Mouse (Mus musculus): ENCODE data around the gene Phxr2. TPM values are rescaled to one million over a fixed set of nuclear protein-coding genes. Genes with fewer than 3 reads are reported as not detected.

The Phxr2 gene
- polyA plus RNA-seq, 1 experiment, result not detected

DNA sequence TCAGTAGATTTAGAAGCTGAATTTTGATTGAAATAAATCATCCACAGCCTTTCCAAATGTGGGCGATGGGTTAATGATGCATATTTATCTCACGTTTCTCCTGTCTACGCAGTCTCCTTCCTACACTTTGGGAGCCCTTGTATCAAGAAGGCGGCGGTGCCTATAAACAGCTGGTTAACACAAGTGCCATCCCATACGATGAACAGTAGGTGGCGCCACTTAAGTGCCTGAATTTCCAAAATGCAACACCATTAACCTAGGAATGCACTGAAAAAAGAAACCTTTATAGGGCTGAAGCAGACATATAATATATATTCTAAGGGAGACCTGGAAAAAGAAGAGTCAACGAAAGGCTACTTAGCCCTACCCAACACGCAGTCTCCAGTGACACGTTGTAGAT, 28.8 kb downstream of the Phxr2 start:
- TF ChIP-seq POLR2A (IDR thresholded peaks at IDR 0.05; ENCODE audit: low read depth, low read length) (no peak), CTCF (conservative IDR thresholded peaks at IDR 0.05; ENCODE audit: insufficient read depth, insufficient read length, low read depth, low read length) (peak; percentile 67)

DNA sequence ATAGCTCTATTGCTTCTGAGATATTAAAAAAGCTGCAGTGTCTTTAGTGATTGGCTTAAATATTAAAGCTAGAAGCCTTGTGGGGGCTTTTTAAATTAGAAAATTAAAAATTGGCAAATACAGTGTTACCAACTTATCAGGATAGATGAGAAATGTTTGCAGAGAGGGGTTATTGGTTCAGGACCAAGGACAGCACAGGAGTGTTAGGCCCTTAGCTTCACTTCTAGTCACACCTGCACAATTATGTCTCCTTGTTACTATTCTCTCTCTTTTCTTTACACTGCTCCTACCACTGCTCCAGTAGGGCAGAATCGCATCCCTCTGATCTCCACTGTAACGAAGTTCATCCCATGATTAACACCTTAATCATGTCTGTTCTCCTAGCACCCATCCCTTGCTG, 31.0 kb downstream of the Phxr2 start:
- Histone ChIP-seq H3K36me3 (ENCODE audit: control insufficient read depth, insufficient read depth, low read length) (no peaks in the 10 kb centered on the region), H3K27me3 (replicated peaks; ENCODE audit: control insufficient read depth, insufficient read depth, low read length) (no peaks in the 10 kb centered on the region), H3K27ac (ENCODE audit: insufficient read depth, low read depth, low read length) (no peak overlapping the region), H3K4me3 (ENCODE audit: insufficient read depth, low read depth, low read length) (no peak overlapping the region), H3K4me1 (ENCODE audit: control insufficient read depth, insufficient read depth, low read length) (no peaks in the 10 kb centered on the region)
- WGBS, result 72% methylated on average over 2 of the region's 2 CpGs
- no peak for DNase-seq
- no peak for TF ChIP-seq POLR2A (IDR thresholded peaks at IDR 0.05; ENCODE audit: low read depth, low read length)
- no peak for TF ChIP-seq CTCF (conservative IDR thresholded peaks at IDR 0.05; ENCODE audit: insufficient read depth, insufficient read length, low read depth, low read length)

More for the DNA sequence above, 28.8 kb downstream of the Phxr2 start:
- Histone ChIP-seq H3K36me3 (ENCODE audit: control insufficient read depth, insufficient read depth, low read length) (no peaks in the 10 kb centered on the region), H3K4me3 (ENCODE audit: insufficient read depth, low read depth, low read length) (no peak overlapping the region), H3K27me3 (replicated peaks; ENCODE audit: control insufficient read depth, insufficient read depth, low read length) (no peaks in the 10 kb centered on the region), H3K27ac (ENCODE audit: insufficient read depth, low read depth, low read length) (no peak overlapping the region), H3K4me1 (ENCODE audit: control insufficient read depth, insufficient read depth, low read length) (no peaks in the 10 kb centered on the region)
- peak; percentile 51 for DNase-seq
- 50% methylated on average over 10 of the region's 10 CpGs for WGBS

DNA sequence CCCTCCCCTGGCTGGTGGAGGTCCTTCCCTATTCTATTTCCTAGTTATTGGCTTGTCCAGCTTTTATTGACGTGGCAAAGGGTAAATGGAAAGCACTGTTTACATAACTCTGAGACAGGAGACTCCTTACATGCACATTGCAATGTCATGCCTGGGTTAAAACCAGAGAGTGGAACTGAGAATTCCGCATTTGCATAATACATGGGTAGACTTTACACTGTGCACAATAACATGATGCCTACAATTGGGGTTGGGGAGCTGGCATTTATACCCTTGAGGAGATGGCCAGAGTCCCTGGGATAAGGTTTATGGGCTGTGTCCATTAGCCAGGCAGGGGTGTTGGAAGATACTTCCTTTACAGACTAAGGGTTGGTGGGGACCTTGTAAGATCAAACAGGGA, 32.8 kb downstream of the Phxr2 start:
- no peaks in the 10 kb centered on the region for H3K4me1 ChIP-seq (ENCODE audit: control insufficient read depth, insufficient read depth, low read length)
- no peak for DNase-seq
- whole genome bisulfite sequencing, result 63% methylated on average over 2 of the region's 2 CpGs
- TF ChIP-seq POLR2A (IDR thresholded peaks at IDR 0.05; ENCODE audit: low read depth, low read length) (no peak), CTCF (conservative IDR thresholded peaks at IDR 0.05; ENCODE audit: insufficient read depth, insufficient read length, low read depth, low read length) (no peak)
- H3K27me3 ChIP-seq (replicated peaks; ENCODE audit: control insufficient read depth, insufficient read depth, low read length), result no peaks in the 10 kb centered on the region
- no peak overlapping the region for H3K27ac ChIP-seq (ENCODE audit: insufficient read depth, low read depth, low read length)
- H3K4me3 ChIP-seq (ENCODE audit: insufficient read depth, low read depth, low read length), result no peak overlapping the region
- H3K36me3 ChIP-seq (ENCODE audit: control insufficient read depth, insufficient read depth, low read length), result no peaks in the 10 kb centered on the region

DNA sequence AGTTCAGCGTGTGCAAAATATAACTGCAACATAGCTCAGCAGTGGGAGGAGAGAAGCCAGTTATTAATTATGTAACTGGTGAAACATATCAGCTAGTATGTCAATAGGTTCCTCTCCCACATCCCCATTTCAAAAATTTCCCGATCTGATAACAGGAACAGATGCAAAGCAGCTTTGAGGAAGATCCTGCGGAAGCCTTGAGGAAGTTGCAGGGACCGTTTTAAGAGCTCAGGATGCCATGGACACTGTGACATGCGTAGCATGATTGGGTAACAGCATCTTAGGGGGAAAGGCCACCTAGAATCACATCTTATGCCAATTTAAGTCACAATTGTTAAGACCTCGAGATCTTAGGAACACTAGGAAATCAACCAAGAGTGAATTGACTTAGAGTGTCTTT, 36.2 kb downstream of the Phxr2 start:
- TF ChIP-seq CTCF (conservative IDR thresholded peaks at IDR 0.05; ENCODE audit: insufficient read depth, insufficient read length, low read depth, low read length) (no peak), POLR2A (IDR thresholded peaks at IDR 0.05; ENCODE audit: low read depth, low read length) (no peak)

DNA sequence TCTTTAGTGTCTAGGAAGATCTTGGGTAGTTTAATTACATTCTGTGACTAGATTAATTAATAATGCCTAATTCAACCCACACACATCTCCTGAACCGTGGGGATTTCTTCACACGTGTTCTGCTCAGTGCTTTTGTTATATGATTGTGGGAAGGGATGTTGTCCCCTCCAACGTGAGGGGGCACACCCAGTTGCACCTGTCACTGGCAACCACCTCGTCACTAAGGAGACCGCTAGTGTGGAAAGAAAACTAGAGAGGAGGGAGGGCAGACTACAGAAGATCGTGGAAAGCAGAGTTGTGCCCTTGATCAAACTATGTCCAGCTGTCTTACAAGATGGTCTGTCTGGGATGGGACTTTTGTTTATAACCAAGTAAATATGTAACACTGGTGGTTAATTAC, 40.1 kb downstream of the Phxr2 start:
- WGBS, result 46% methylated on average over 6 of the region's 6 CpGs
- DNase-seq, result no peak
- Histone ChIP-seq H3K27ac (ENCODE audit: insufficient read depth, low read depth, low read length) (no peak overlapping the region), H3K36me3 (ENCODE audit: control insufficient read depth, insufficient read depth, low read length) (no peaks in the 10 kb centered on the region), H3K4me3 (ENCODE audit: insufficient read depth, low read depth, low read length) (no peak overlapping the region), H3K27me3 (replicated peaks; ENCODE audit: control insufficient read depth, insufficient read depth, low read length) (no peaks in the 10 kb centered on the region), H3K4me1 (ENCODE audit: control insufficient read depth, insufficient read depth, low read length) (peaks cover 2% of the 10 kb centered on the region; the same call in 1 of the 2 replicates)
- no peak for TF ChIP-seq CTCF (conservative IDR thresholded peaks at IDR 0.05; ENCODE audit: insufficient read depth, insufficient read length, low read depth, low read length)
- TF ChIP-seq POLR2A (IDR thresholded peaks at IDR 0.05; ENCODE audit: low read depth, low read length), result no peak

More for the DNA sequence above, 36.2 kb downstream of the Phxr2 start:
- no peaks in the 10 kb centered on the region for H3K27me3 ChIP-seq (replicated peaks; ENCODE audit: control insufficient read depth, insufficient read depth, low read length)
- WGBS, result 67% methylated on average over 6 of the region's 6 CpGs
- no peak for DNase-seq
- no peak overlapping the region for H3K27ac ChIP-seq (ENCODE audit: insufficient read depth, low read depth, low read length)
- H3K36me3 ChIP-seq (ENCODE audit: control insufficient read depth, insufficient read depth, low read length), result no peaks in the 10 kb centered on the region
- H3K4me3 ChIP-seq (ENCODE audit: insufficient read depth, low read depth, low read length), result no peak overlapping the region
- H3K4me1 ChIP-seq (ENCODE audit: control insufficient read depth, insufficient read depth, low read length), result no peaks in the 10 kb centered on the region

DNA sequence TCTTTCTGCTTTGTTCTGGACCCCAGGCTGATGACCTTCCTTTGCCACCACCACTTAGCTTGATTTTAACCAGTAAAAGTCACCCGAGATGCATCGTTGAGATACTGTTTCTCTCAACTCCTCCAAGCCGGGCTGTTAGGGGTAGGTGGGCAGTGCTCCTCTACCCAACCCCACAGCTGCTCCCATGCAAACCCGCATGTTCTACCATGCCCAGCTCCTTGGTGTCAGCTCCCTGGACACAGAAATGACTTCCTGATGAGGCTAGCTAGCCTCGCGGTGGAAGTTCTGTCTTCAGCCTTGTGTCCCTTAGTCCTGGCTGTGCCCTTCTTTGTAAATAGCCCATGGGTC, 40.9 kb downstream of the Phxr2 start:
- no peak for DNase-seq
- Histone ChIP-seq H3K27me3 (replicated peaks; ENCODE audit: control insufficient read depth, insufficient read depth, low read length) (no peaks in the 10 kb centered on the region), H3K4me3 (ENCODE audit: insufficient read depth, low read depth, low read length) (no peak overlapping the region), H3K27ac (ENCODE audit: insufficient read depth, low read depth, low read length) (no peak overlapping the region), H3K4me1 (ENCODE audit: control insufficient read depth, insufficient read depth, low read length) (peaks cover 2% of the 10 kb centered on the region; the same call in 1 of the 2 replicates), H3K36me3 (ENCODE audit: control insufficient read depth, insufficient read depth, low read length) (no peaks in the 10 kb centered on the region)
- TF ChIP-seq POLR2A (IDR thresholded peaks at IDR 0.05; ENCODE audit: low read depth, low read length), result no peak
- TF ChIP-seq CTCF (conservative IDR thresholded peaks at IDR 0.05; ENCODE audit: insufficient read depth, insufficient read length, low read depth, low read length), result no peak
- 50% methylated on average over 6 of the region's 6 CpGs for WGBS

DNA sequence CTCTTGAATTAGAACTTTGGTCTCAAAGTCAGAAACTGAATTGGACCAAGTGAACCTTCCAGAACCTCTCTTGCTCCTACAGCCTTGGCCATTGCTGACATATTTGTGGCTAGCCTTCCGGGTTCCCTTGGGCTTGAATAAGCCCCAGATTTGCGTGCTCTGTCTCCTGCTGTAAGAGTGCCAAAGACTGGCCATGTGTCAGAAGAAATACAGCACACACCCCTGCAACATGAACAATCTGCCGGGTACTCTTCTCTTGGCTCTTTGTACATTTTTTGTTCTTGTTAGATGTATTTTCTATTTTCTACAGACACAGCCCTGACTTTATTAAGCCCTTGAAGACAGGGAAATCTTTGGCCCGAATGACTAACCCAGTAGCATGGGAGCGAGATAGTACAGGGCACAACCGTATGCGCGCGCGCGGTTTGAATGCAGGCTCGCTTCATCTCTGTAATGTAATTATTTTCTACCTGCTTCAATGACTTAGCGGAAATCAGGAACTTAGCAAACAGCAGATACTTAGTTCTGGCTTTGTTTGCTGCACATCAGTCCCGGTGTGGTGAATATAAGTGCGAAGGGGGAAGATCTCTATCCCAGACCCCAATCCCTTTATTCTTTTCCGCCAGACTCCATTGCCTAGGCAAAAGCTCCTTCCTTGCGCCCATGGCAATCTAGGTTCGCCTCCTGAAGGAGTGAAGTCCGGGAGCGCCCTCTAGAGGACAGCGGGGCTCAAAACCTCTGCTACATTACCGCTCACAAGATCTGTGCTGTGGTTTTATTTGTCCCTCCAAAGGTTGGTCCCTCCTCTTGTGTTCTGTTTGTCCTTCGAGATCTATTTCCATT, 41.5 kb downstream of the Phxr2 start:
- Histone ChIP-seq H3K27ac (ENCODE audit: insufficient read depth, low read depth, low read length) (no peak overlapping the region), H3K36me3 (ENCODE audit: control insufficient read depth, insufficient read depth, low read length) (no peaks in the 10 kb centered on the region), H3K4me3 (ENCODE audit: insufficient read depth, low read depth, low read length) (no peak overlapping the region), H3K27me3 (replicated peaks; ENCODE audit: control insufficient read depth, insufficient read depth, low read length) (no peaks in the 10 kb centered on the region), H3K4me1 (ENCODE audit: control insufficient read depth, insufficient read depth, low read length) (peaks cover 2% of the 10 kb centered on the region; the same call in 1 of the 2 replicates)
- 43% methylated on average over 23 of the region's 23 CpGs for WGBS
- peak; percentile 86 for DNase-seq
- TF ChIP-seq CTCF (conservative IDR thresholded peaks at IDR 0.05; ENCODE audit: insufficient read depth, insufficient read length, low read depth, low read length) (peak; percentile 90), POLR2A (IDR thresholded peaks at IDR 0.05; ENCODE audit: low read depth, low read length) (no peak)

All from kidney, adult 2 months (tissue).